Comparison of ENCODE assay signal across 10 mouse cellular contexts in genomic region chr2:105134296-105134695, GRCm38 (mm10). TPM values are rescaled to one million over a fixed set of nuclear protein-coding genes. Genes with fewer than 3 reads are reported as not detected.
A peak's percentile ranks its signal among the peaks of the same experiment; 100 is the strongest.
DNase-seq lines count a peak whose midpoint lies in the region; ATAC-seq and TF ChIP-seq lines count a peak whose summit lies in the region.
"Had no signal": no experiment of that assay in that cellular context is flagged by ENCODE, and none has a peak within 500 bp of the region (broad histone marks: within the 10 kb centered on the region; RNA-seq: fewer than 3 reads in every experiment).

No protein-coding gene starts in this region.

- peaks cover 92% of the 10 kb centered on the region for H3K27me3 ChIP-seq in neural tube, embryonic 15.5 days (replicated peaks)
- H3K27me3 ChIP-seq in forebrain, embryonic 16.5 days (replicated peaks; ENCODE audit: control insufficient read depth, insufficient read depth, low read length) = peaks cover 83% of the 10 kb centered on the region
- H3K27me3 ChIP-seq in hindbrain, embryonic 13.5 days = peaks cover 100% of the 10 kb centered on the region
- H3K27me3 ChIP-seq in midbrain, postnatal 0 days (ENCODE audit: insufficient read depth, low read length) = peaks cover 92% of the 10 kb centered on the region

- H3K27ac ChIP-seq in neural tube, embryonic 15.5 days (replicated peaks) = no peak overlapping the region
- no peak overlapping the region for H3K27ac ChIP-seq in forebrain, embryonic 16.5 days (ENCODE audit: low read length)
- H3K27ac ChIP-seq in hindbrain, embryonic 13.5 days = no peak overlapping the region
- no peak overlapping the region for H3K27ac ChIP-seq in midbrain, postnatal 0 days (ENCODE audit: low read depth, low read length)
- H3K27ac ChIP-seq: liver, embryonic 15.5 days had no signal

- peaks cover 11% of the 10 kb centered on the region for H3K4me1 ChIP-seq in neural tube, embryonic 15.5 days
- H3K4me1 ChIP-seq in forebrain, embryonic 16.5 days (replicated peaks; ENCODE audit: control insufficient read depth, insufficient read depth, low read length) = peaks cover 8% of the 10 kb centered on the region
- peaks cover 9% of the 10 kb centered on the region for H3K4me1 ChIP-seq in hindbrain, embryonic 13.5 days (replicated peaks)
- H3K4me1 ChIP-seq in midbrain, postnatal 0 days (ENCODE audit: insufficient read depth, low read length) = 0 out of 2 replicates have a peak, but pooled peaks cover 2% of the 10 kb centered on the region
- H3K4me1 ChIP-seq: liver, embryonic 15.5 days had no signal

- no peak for ATAC-seq in neural tube, embryonic 15.5 days (ENCODE audit: low FRiP score)
- ATAC-seq in forebrain, embryonic 16.5 days = peak; percentile 83
- ATAC-seq in hindbrain, embryonic 13.5 days (ENCODE audit: low FRiP score) = 0 out of 2 replicates have a peak, but pooled peaks have one; percentile 36
- ATAC-seq in midbrain, postnatal 0 days (ENCODE audit: low FRiP score) = peak; percentile 93

- under 1% methylated on average over 19 of the region's 19 CpGs for WGBS in neural tube, embryonic 15.5 days
- under 1% methylated on average over 19 of the region's 19 CpGs for WGBS in forebrain, embryonic 16.5 days
- under 1% methylated on average over 19 of the region's 19 CpGs for WGBS in hindbrain, embryonic 13.5 days
- WGBS in midbrain, postnatal 0 days = under 1% methylated on average over 19 of the region's 19 CpGs

- no peak overlapping the region for H3K4me3 ChIP-seq in neural tube, embryonic 15.5 days (replicated peaks)
- peak overlapping the region; percentile 10; the same call in 1 of the 2 replicates for H3K4me3 ChIP-seq in forebrain, embryonic 16.5 days (replicated peaks; ENCODE audit: low read length)
- H3K4me3 ChIP-seq in hindbrain, embryonic 13.5 days = no peak overlapping the region; the same call in 1 of the 2 replicates
- H3K4me3 ChIP-seq in midbrain, postnatal 0 days (ENCODE audit: low read depth, low read length) = 0 out of 2 replicates have a peak overlapping the region, but pooled peaks have one; percentile 10
- H3K4me3 ChIP-seq: erythroblast, embryonic 14.5 days; liver, embryonic 15.5 days had no signal

- TF ChIP-seq CTCF in midbrain, postnatal 0 days (IDR thresholded peaks at IDR 0.05) = no peak

- peak; percentile 56 for DNase-seq in neural tube, embryonic 10.5 days (ENCODE audit: extremely low spot score, low spot score)
- peak; percentile 22 for DNase-seq in midbrain, postnatal 0 days (ENCODE audit: low spot score)
- no peak for DNase-seq in frontal cortex, postnatal 36 days (ENCODE audit: low spot score in 2 of 2)
- DNase-seq in kidney, adult 9 months = no peak
- no peak for DNase-seq in right cerebral cortex, postnatal 25 days

- H3K4me2 ChIP-seq in neural tube, embryonic 15.5 days = no peak overlapping the region
- peak overlapping the region; percentile 14; the same call in 1 of the 2 replicates for H3K4me2 ChIP-seq in forebrain, embryonic 16.5 days (ENCODE audit: low read length)
- H3K4me2 ChIP-seq in hindbrain, embryonic 13.5 days = no peak overlapping the region
- H3K4me2 ChIP-seq in midbrain, postnatal 0 days (ENCODE audit: low read depth, low read length, poor library complexity, severe bottlenecking) = peak overlapping the region; percentile 36
- H3K4me2 ChIP-seq: liver, embryonic 15.5 days had no signal

- no peaks in the 10 kb centered on the region for H3K36me3 ChIP-seq in neural tube, embryonic 15.5 days
- H3K36me3 ChIP-seq in forebrain, embryonic 16.5 days (ENCODE audit: control insufficient read depth, insufficient read depth) = no peaks in the 10 kb centered on the region
- no peaks in the 10 kb centered on the region for H3K36me3 ChIP-seq in hindbrain, embryonic 13.5 days
- H3K36me3 ChIP-seq in midbrain, postnatal 0 days (ENCODE audit: insufficient read depth, low read length) = no peaks in the 10 kb centered on the region
- H3K36me3 ChIP-seq: liver, embryonic 15.5 days had no signal

- no peak overlapping the region for H3K9ac ChIP-seq in neural tube, embryonic 15.5 days (replicated peaks)
- H3K9ac ChIP-seq in forebrain, embryonic 16.5 days (replicated peaks; ENCODE audit: low read depth, low read length) = no peak overlapping the region
- no peak overlapping the region for H3K9ac ChIP-seq in hindbrain, embryonic 13.5 days
- H3K9ac ChIP-seq in midbrain, postnatal 0 days (replicated peaks; ENCODE audit: low read length, poor library complexity, severe bottlenecking) = no peak overlapping the region
- H3K9ac ChIP-seq: liver, embryonic 15.5 days had no signal

- no peaks in the 10 kb centered on the region for H3K9me3 ChIP-seq in neural tube, embryonic 15.5 days (replicated peaks)
- no peaks in the 10 kb centered on the region for H3K9me3 ChIP-seq in forebrain, embryonic 16.5 days (ENCODE audit: control insufficient read depth, low read length)
- H3K9me3 ChIP-seq in hindbrain, embryonic 13.5 days = no peaks in the 10 kb centered on the region
- H3K9me3 ChIP-seq in midbrain, postnatal 0 days (ENCODE audit: low read length) = no peaks in the 10 kb centered on the region
- H3K9me3 ChIP-seq: liver, embryonic 15.5 days had no signal

RNA-seq across cellular contexts. Expression of gene Wt1, which starts 8.0 kb away (rescaled TPM):
- 2.6 and 4.5 TPM in 2 replicates for polyA plus RNA-seq in neural tube, embryonic 15.5 days (2015; fragmentation: Nextera tagmentation; extraction: Ambion mirVana)
- polyA plus RNA-seq in forebrain, embryonic 16.5 days (2015; fragmentation: Nextera tagmentation; extraction: Ambion mirVana) = 0.14 and 0.16 TPM in 2 replicates
- 0.61 and 0.82 TPM in 2 replicates for polyA plus RNA-seq in hindbrain, embryonic 13.5 days (2015; fragmentation: Nextera tagmentation; extraction: Ambion mirVana)
- 0.19 TPM in 1 of 2 replicates, not detected in the other for total RNA-seq in midbrain, postnatal 0 days (2014; rRNA removed)
- 0.27 and 0.28 TPM in 2 replicates for polyA plus RNA-seq in midbrain, postnatal 0 days (2015; fragmentation: Nextera tagmentation; extraction: Ambion mirVana)
- polyA plus RNA-seq: erythroblast, embryonic 14.5 days had no signal

RNA-seq across cellular contexts. Expression of gene Gm11060, which starts 42.5 kb away (rescaled TPM):
- not detected in 2 replicates for polyA plus RNA-seq in neural tube, embryonic 15.5 days (2015; fragmentation: Nextera tagmentation; extraction: Ambion mirVana)
- not detected in 2 replicates for polyA plus RNA-seq in forebrain, embryonic 16.5 days (2015; fragmentation: Nextera tagmentation; extraction: Ambion mirVana)
- not detected in 2 replicates for polyA plus RNA-seq in hindbrain, embryonic 13.5 days (2015; fragmentation: Nextera tagmentation; extraction: Ambion mirVana)
- total RNA-seq in midbrain, postnatal 0 days (2014; rRNA removed) = not detected in 2 replicates
- not detected in 2 replicates for polyA plus RNA-seq in midbrain, postnatal 0 days (2015; fragmentation: Nextera tagmentation; extraction: Ambion mirVana)
- polyA plus RNA-seq: erythroblast, embryonic 14.5 days; liver, embryonic 15.5 days had no signal

Comparison
In these comparisons a context has a peak if more than half of its experiments do, and no peak if none do; other contexts are left out.
1. DNase-seq: peak in neural tube, embryonic 10.5 days (single experiment) and midbrain, postnatal 0 days (single experiment); none in frontal cortex, postnatal 36 days (0 of 2), kidney, adult 9 months (single experiment) and right cerebral cortex, postnatal 25 days (single experiment).
2. H3K4me2 ChIP-seq: peak in forebrain, embryonic 16.5 days (single experiment) and midbrain, postnatal 0 days (single experiment); none in neural tube, embryonic 15.5 days (single experiment) and hindbrain, embryonic 13.5 days (single experiment).
3. H3K4me3 ChIP-seq: peak in forebrain, embryonic 16.5 days (single experiment) and midbrain, postnatal 0 days (single experiment); none in neural tube, embryonic 15.5 days (single experiment) and hindbrain, embryonic 13.5 days (single experiment).